Mouse (Mus musculus): ENCODE data around the gene Axin2.

DNA sequence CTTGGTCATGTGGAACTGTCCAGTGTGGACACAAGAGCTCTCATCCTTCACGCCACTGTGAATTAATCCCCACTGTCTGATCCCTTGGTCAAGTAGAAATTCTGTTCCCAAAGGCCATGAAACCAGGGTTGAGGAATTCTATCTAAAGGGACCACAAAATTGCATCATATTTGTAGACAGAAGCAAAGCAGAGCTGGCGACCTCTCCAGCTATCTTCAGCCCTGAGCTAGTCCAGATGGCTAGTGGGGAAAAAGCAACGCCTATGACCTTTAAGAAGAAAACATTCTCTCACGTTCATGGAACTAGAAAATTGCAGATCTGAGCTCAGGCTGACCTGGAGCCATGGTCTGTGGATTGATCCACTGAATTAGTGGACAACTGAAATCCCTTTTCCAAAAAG, 39.6 kb upstream of the Axin2 start:
- TF ChIP-seq CTCF (IDR thresholded peaks at IDR 0.05; ENCODE audit: borderline replicate concordance, control insufficient read depth, extremely low read depth, insufficient read depth, low read length, poor library complexity) (no peak), POLR2A (IDR thresholded peaks at IDR 0.05; ENCODE audit: control insufficient read depth, extremely low read depth, insufficient read depth, low read length, poor library complexity) (no peak)

All from thymus, adult 2 months (tissue).